21 mouse cellular contexts compared by ENCODE assay signal in genomic region chr16:64285306-64285705, GRCm38 (mm10).
A peak's percentile ranks its signal among the peaks of the same experiment; 100 is the strongest.
DNase-seq lines count a peak whose midpoint lies in the region; ATAC-seq and TF ChIP-seq lines count a peak whose summit lies in the region.
"Had no signal": no experiment of that assay in that cellular context is flagged by ENCODE, and none has a peak within 500 bp of the region (broad histone marks: within the 10 kb centered on the region; RNA-seq: fewer than 3 reads in every experiment).

No protein-coding gene starts in this region.

- ATAC-seq in intestine, embryonic 15.5 days = peak; percentile 58
- peak; percentile 68 for ATAC-seq in intestine, embryonic 16.5 days
- ATAC-seq in intestine, postnatal 0 days = 0 out of 2 replicates have a peak, but pooled peaks have one; percentile 38
- no peak for ATAC-seq in kidney, embryonic 14.5 days (ENCODE audit: low FRiP score, low TSS enrichment)
- no peak for ATAC-seq in forebrain, embryonic 12.5 days (ENCODE audit: low FRiP score)
- ATAC-seq: activated CD4-positive, CD25-positive, alpha-beta regulatory T cell, adult 4 months; CD4-positive, CD25-positive, alpha-beta regulatory T cell, adult 4 months; Patski had no signal

- 47% methylated on average over 1 of the region's 1 CpGs for WGBS in intestine, embryonic 15.5 days
- WGBS in intestine, embryonic 16.5 days = 52% methylated on average over 1 of the region's 1 CpGs
- WGBS in intestine, postnatal 0 days = 35% methylated on average over 1 of the region's 1 CpGs
- 81% methylated on average over 1 of the region's 1 CpGs for WGBS in kidney, embryonic 14.5 days
- 86% methylated on average over 1 of the region's 1 CpGs for WGBS in forebrain, embryonic 12.5 days

- H3K4me3 ChIP-seq in intestine, embryonic 15.5 days (replicated peaks) = no peak overlapping the region
- H3K4me3 ChIP-seq in intestine, embryonic 16.5 days (ENCODE audit: low read length) = no peak overlapping the region
- H3K4me3 ChIP-seq in intestine, postnatal 0 days (ENCODE audit: low read depth, low read length) = no peak overlapping the region
- no peak overlapping the region for H3K4me3 ChIP-seq in kidney, embryonic 14.5 days (ENCODE audit: low read length)
- H3K4me3 ChIP-seq in forebrain, embryonic 12.5 days (replicated peaks) = no peak overlapping the region

- H3K27ac ChIP-seq in intestine, embryonic 15.5 days = no peak overlapping the region
- no peak overlapping the region for H3K27ac ChIP-seq in intestine, embryonic 16.5 days (ENCODE audit: low read length)
- no peak overlapping the region for H3K27ac ChIP-seq in intestine, postnatal 0 days (ENCODE audit: low read depth, low read length)
- H3K27ac ChIP-seq in kidney, embryonic 14.5 days (ENCODE audit: low read depth, low read length) = no peak overlapping the region
- H3K27ac ChIP-seq in forebrain, embryonic 12.5 days = no peak overlapping the region

- H3K4me1 ChIP-seq in intestine, embryonic 15.5 days (replicated peaks) = no peaks in the 10 kb centered on the region
- H3K4me1 ChIP-seq in intestine, embryonic 16.5 days (ENCODE audit: control insufficient read depth, insufficient read depth, low read length) = no peaks in the 10 kb centered on the region
- H3K4me1 ChIP-seq in intestine, postnatal 0 days (replicated peaks; ENCODE audit: control insufficient read depth, insufficient read depth, low read length) = no peaks in the 10 kb centered on the region
- H3K4me1 ChIP-seq in kidney, embryonic 14.5 days (ENCODE audit: control insufficient read depth, insufficient read depth, low read length) = no peaks in the 10 kb centered on the region
- no peaks in the 10 kb centered on the region for H3K4me1 ChIP-seq in forebrain, embryonic 12.5 days

- H3K9me3 ChIP-seq in intestine, embryonic 15.5 days = no peaks in the 10 kb centered on the region
- H3K9me3 ChIP-seq in intestine, embryonic 16.5 days (ENCODE audit: control insufficient read depth, low read length) = no peaks in the 10 kb centered on the region
- H3K9me3 ChIP-seq in intestine, postnatal 0 days (ENCODE audit: control insufficient read depth) = no peaks in the 10 kb centered on the region
- H3K9me3 ChIP-seq in kidney, embryonic 14.5 days (ENCODE audit: control insufficient read depth, low read length) = no peaks in the 10 kb centered on the region
- no peaks in the 10 kb centered on the region for H3K9me3 ChIP-seq in forebrain, embryonic 12.5 days

- H3K4me2 ChIP-seq in intestine, embryonic 15.5 days (replicated peaks) = no peak overlapping the region
- H3K4me2 ChIP-seq in intestine, embryonic 16.5 days (ENCODE audit: low read depth, low read length) = no peak overlapping the region
- H3K4me2 ChIP-seq in intestine, postnatal 0 days (replicated peaks; ENCODE audit: low read depth) = no peak overlapping the region
- H3K4me2 ChIP-seq in kidney, embryonic 14.5 days (replicated peaks; ENCODE audit: low read depth, low read length) = no peak overlapping the region
- H3K4me2 ChIP-seq in forebrain, embryonic 12.5 days = no peak overlapping the region

- H3K36me3 ChIP-seq in intestine, embryonic 15.5 days = no peaks in the 10 kb centered on the region
- H3K36me3 ChIP-seq in intestine, embryonic 16.5 days (ENCODE audit: control insufficient read depth, insufficient read depth, low read length) = no peaks in the 10 kb centered on the region
- no peaks in the 10 kb centered on the region for H3K36me3 ChIP-seq in intestine, postnatal 0 days (ENCODE audit: control insufficient read depth, insufficient read depth)
- no peaks in the 10 kb centered on the region for H3K36me3 ChIP-seq in kidney, embryonic 14.5 days (ENCODE audit: control insufficient read depth, insufficient read depth, low read length)
- no peaks in the 10 kb centered on the region for H3K36me3 ChIP-seq in forebrain, embryonic 12.5 days (replicated peaks)
- H3K36me3 ChIP-seq: G1E had no signal

- TF ChIP-seq CTCF in intestine, postnatal 0 days (IDR thresholded peaks at IDR 0.05; ENCODE audit: low read depth) = no peak

- no peak overlapping the region for H3K9ac ChIP-seq in intestine, embryonic 15.5 days
- no peak overlapping the region for H3K9ac ChIP-seq in intestine, embryonic 16.5 days (ENCODE audit: low read depth, low read length)
- H3K9ac ChIP-seq in intestine, postnatal 0 days (ENCODE audit: low read depth, low read length) = no peak overlapping the region
- no peak overlapping the region for H3K9ac ChIP-seq in kidney, embryonic 14.5 days (ENCODE audit: low read depth, low read length)
- H3K9ac ChIP-seq in forebrain, embryonic 12.5 days = no peak overlapping the region

- H3K27me3 ChIP-seq in intestine, embryonic 15.5 days (replicated peaks) = no peaks in the 10 kb centered on the region
- no peaks in the 10 kb centered on the region for H3K27me3 ChIP-seq in intestine, embryonic 16.5 days (replicated peaks; ENCODE audit: control insufficient read depth, insufficient read depth, low read length)
- no peaks in the 10 kb centered on the region for H3K27me3 ChIP-seq in intestine, postnatal 0 days (replicated peaks; ENCODE audit: control insufficient read depth, insufficient read depth, low read length)
- no peaks in the 10 kb centered on the region for H3K27me3 ChIP-seq in kidney, embryonic 14.5 days (ENCODE audit: control insufficient read depth, insufficient read depth, low read length)
- no peaks in the 10 kb centered on the region for H3K27me3 ChIP-seq in forebrain, embryonic 12.5 days
- H3K27me3 ChIP-seq: CH12.LX had no signal

- no peak for DNase-seq in kidney, adult 11 months
- DNase-seq: adrenal gland, adult 2 months; adrenal gland, adult 8-10 months; adrenal gland, postnatal 10 days; adrenal gland, postnatal 14 days; adrenal gland, postnatal 25 days; adrenal gland, postnatal 36 days; B cell, adult 2 months; cerebellum, adult 11 months; cerebellum, adult 11-12 months; cerebellum, adult 18-20 months had no signal

Comparison
In these comparisons a context has a peak if more than half of its experiments do, and no peak if none do; other contexts are left out.
1. ATAC-seq: peak in intestine, embryonic 15.5 days (single experiment), intestine, embryonic 16.5 days (single experiment) and intestine, postnatal 0 days (single experiment); none in kidney, embryonic 14.5 days (single experiment) and forebrain, embryonic 12.5 days (single experiment).